Mouse (Mus musculus) C2C12 (cell line): ENCODE results near the gene Mms22l.

Experiments used
- CTCF ChIP-seq: IDR thresholded peaks from one replicate; pipeline ENCODE4 v1.5.1; 2011; ENCODE audit not compliant: control insufficient read depth, insufficient read depth, insufficient read length
- FOSL1 ChIP-seq: IDR thresholded peaks from one replicate; pipeline ENCODE4 v1.8.0; 2011; ENCODE audit warnings: mild to moderate bottlenecking, low read length; ENCODE audit not compliant: poor library complexity, insufficient read depth, severe bottlenecking
- MYOD1 ChIP-seq: IDR thresholded peaks from one replicate; pipeline ENCODE4 v1.6.1; 2011; ENCODE audit warnings: low read depth; ENCODE audit not compliant: control insufficient read depth, insufficient read length

GRCm38 (mm10) chr4:24577594-24577993 is 81.3 kb downstream of the Mms22l start:
- TF ChIP-seq MYOD1: no peak
- TF ChIP-seq CTCF: no peak
- no peak for TF ChIP-seq FOSL1
